Mouse (Mus musculus) hindbrain, postnatal 0 days (tissue): ENCODE measurements at regions not wholly inside any gene's neighbourhood (a gene's known extent, or its start where the extent isn't known, plus 50 kb on each side); places are given as distances from the start of the nearest gene placed in this dataset.
"Not testable (repeated sequence)": the region's sequence is repeated elsewhere in the genome, so short reads cannot be mapped to it uniquely, and the experiment has no call there.

Experiments
- ATAC-seq: fragments of 200-750 bp; cut with Nextera tagmentation; 2 replicates; pipeline ENCODE4 v1.8.0; 2017; ENCODE audit warnings: mild to moderate bottlenecking, moderate TSS enrichment, moderate library complexity
- DNase-seq: peaks from one replicate; pipeline ENCODE4 v3.0.0-alpha.2; 2015; ENCODE audit warnings: low spot score
- H3K27ac ChIP-seq: fragments of 300-500 bp; sonication (generic); 2 replicates; pipeline ENCODE4 v1.5.1; 2014; ENCODE audit warnings: mild to moderate bottlenecking
- H3K27me3 ChIP-seq: fragments of 300-500 bp; sonication (generic); 2 replicates; pipeline ENCODE4 v1.6.1; 2014; ENCODE audit warnings: low read length, mixed read lengths; ENCODE audit not compliant: insufficient read depth
- H3K36me3 ChIP-seq: fragments of 300-500 bp; sonication (generic); 2 replicates; pipeline ENCODE4 v1.6.1; 2014; ENCODE audit warnings: low read length, mixed read lengths; ENCODE audit not compliant: insufficient read depth
- H3K4me1 ChIP-seq: fragments of 300-500 bp; sonication (generic); 2 replicates; pipeline ENCODE4 v1.6.1; 2014; ENCODE audit warnings: antibody characterized with exemption, low read length, mixed read lengths; ENCODE audit not compliant: insufficient read depth
- H3K4me2 ChIP-seq: fragments of 300-500 bp; sonication (generic); 2 replicates; pipeline ENCODE4 v1.6.1; 2014; ENCODE audit warnings: low read depth, mild to moderate bottlenecking, low read length, moderate library complexity, mixed read lengths
- H3K4me3 ChIP-seq: fragments of 300-500 bp; sonication (generic); 2 replicates; pipeline ENCODE4 v1.5.1; 2014; ENCODE audit warnings: low read length
- H3K9ac ChIP-seq: fragments of 300-500 bp; sonication (generic); replicated peaks from 2 replicates; pipeline ENCODE4 v1.6.1; 2014; ENCODE audit warnings: mild to moderate bottlenecking, low read length, moderate library complexity, mixed read lengths
- H3K9me3 ChIP-seq: fragments of 300-500 bp; sonication (generic); 2 replicates; pipeline ENCODE4 v1.6.1; 2016; ENCODE audit warnings: low read length, mixed read lengths
- CTCF ChIP-seq: IDR thresholded peaks from 2 replicates; pipeline ENCODE4 v1.5.1; 2016; ENCODE audit warnings: antibody characterized with exemption, control low read depth, low read depth
- WGBS: fragments of 180-500 bp; shearing (Covaris S2); extraction: QIAGEN DNeasy Blood & Tissue Kit; methylation state at CpG from one replicate; pipeline ENCODE4 v1.1.7; 2014; 5-methylcytosine and 5-hydroxymethylcytosine counted together

DNA sequence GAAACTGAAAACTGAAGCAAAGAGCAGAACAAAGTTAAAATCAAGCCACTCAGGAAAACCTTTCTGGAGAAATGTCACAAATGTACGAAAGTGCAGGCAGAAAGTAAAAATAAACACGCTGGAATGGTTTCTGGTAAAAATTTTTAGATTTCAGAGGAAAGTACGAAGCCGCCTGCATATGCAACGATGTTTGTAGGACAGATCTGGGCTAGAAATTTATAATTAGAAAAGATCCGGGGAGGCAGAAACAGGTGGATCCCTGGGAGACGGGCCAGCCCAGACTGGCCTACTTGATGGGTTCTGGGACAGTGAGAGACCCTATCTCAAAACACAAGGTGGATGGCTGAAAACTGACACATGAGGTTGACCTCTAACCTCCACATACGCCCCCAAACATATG is 73.5 kb downstream of the Tomm20 start:
- WGBS, result 89% methylated on average over 8 of the region's 8 CpGs
- Histone ChIP-seq H3K4me2 (no peak overlapping the region), H3K4me3 (no peak overlapping the region), H3K9me3 (no peaks in the 10 kb centered on the region), H3K9ac (no peak overlapping the region), H3K27ac (no peak overlapping the region), H3K4me1 (no peaks in the 10 kb centered on the region; the same call in 1 of the 2 replicates), H3K27me3 (no peaks in the 10 kb centered on the region), H3K36me3 (no peaks in the 10 kb centered on the region)
- ATAC-seq, result no peak
- no peak for TF ChIP-seq CTCF
- DNase-seq, result no peak

DNA sequence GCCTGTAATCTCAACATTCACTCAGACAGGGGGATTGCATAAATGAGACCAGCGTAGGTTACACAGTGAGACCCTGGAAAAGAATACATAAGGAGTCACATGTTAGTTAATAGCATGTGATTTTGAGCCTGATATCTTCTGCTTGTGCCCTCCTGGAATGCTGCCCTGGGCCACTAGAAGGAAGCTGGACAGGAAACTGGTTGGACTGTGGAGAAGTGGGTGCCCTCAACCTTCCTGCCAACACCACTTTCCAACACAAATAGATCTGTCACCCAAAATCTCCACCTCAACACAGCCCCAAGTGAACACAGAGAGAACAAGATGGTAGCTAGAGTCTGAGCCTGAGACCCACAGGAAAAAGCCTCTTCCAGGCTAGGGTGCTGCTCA is 76.2 kb downstream of the Tomm20 start:
- Histone ChIP-seq H3K4me3 (no peak overlapping the region), H3K27ac (no peak overlapping the region), H3K36me3 (no peaks in the 10 kb centered on the region), H3K4me1 (no peaks in the 10 kb centered on the region; the same call in 1 of the 2 replicates), H3K9me3 (no peaks in the 10 kb centered on the region), H3K4me2 (no peak overlapping the region), H3K27me3 (no peaks in the 10 kb centered on the region), H3K9ac (no peak overlapping the region)
- no peak for TF ChIP-seq CTCF
- WGBS, result 87% methylated on average over 1 of the region's 1 CpGs
- ATAC-seq (no peak), DNase-seq (no peak)

DNA sequence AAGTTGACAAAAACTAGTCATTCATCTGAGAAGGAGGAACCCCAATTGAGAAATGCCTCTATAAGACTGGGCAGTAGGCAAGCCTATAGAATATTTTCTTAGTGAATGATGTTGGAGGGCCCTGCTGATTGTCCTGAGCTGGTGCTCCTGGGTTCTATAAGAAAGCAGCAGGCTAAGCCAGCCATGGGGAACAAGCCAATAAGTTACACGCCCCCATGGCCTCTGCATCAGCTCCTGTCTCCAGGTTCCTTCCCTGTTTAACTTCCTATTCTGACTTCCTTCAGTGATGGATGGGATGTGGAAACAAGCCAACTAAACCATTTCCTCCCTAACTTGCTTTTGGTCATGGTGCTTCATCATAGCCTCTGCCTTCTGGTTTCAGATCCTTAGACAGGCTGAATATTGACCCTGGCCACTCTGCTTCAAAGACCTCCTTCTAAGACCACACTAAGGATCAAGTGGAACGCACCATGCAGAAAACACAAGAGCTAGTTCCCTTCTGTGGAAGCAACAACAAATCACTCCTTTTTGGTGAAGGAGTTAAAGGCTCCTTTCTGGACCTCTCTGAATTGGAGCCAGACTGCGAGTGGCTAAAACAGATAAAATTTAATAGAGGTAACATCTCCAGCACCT is 76.7 kb downstream of the Tomm20 start:
- Histone ChIP-seq H3K27ac (no peak overlapping the region), H3K9ac (no peak overlapping the region), H3K4me3 (no peak overlapping the region), H3K9me3 (no peaks in the 10 kb centered on the region), H3K4me1 (no peaks in the 10 kb centered on the region; the same call in 1 of the 2 replicates), H3K4me2 (no peak overlapping the region), H3K27me3 (no peaks in the 10 kb centered on the region), H3K36me3 (no peaks in the 10 kb centered on the region)
- ATAC-seq (no peak), DNase-seq (no peak)
- no peak for TF ChIP-seq CTCF
- 73% methylated on average over 3 of the region's 3 CpGs for WGBS

DNA sequence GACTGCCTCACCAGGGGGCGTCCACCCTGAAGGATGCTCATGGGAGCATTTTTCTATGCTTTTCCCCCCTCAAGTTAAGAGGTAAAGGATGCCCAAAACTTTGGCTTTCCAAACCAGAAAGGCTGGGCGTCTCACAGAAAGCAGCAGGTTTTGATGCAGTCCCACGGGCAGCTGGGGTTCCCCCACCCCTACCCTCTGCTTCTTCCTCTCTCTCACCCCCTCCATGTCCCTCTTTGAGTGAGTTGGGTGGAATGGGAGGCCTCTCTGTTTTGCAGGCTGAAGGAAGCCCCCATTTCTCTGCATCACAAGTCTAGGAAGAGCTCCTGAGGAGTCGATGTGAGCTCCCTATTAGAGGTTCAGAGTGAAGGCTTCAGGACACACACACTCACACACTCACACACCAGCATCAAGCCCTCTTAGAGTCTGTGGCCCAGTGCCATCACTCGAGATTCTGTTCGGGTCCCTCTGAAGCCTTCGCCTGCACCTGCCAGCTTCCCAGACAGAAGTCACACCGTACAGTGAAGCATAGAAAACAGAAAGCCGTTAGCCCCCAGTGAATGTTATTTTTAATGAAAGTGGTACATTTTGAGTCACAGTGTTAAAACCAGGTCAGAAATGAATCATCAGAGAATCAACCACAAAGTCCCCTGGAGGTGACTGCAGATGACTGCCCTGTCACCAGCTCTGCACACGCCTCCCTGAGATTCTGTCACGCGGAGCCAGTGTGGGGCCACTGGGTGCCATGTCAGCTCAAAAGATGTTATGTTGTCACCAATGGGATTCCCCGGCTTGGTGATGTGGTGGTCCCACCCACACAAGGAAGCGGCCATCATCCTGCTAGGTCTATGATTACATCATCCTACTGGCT is 78.3 kb downstream of the Tomm20 start:
- H3K36me3 ChIP-seq, result no peaks in the 10 kb centered on the region
- DNase-seq (no peak), ATAC-seq (no peak)
- no peak overlapping the region for H3K9ac ChIP-seq
- 77% methylated on average over 14 of the region's 14 CpGs for whole genome bisulfite sequencing
- H3K9me3 ChIP-seq, result no peaks in the 10 kb centered on the region
- no peak overlapping the region for H3K4me2 ChIP-seq
- H3K27me3 ChIP-seq, result no peaks in the 10 kb centered on the region
- H3K27ac ChIP-seq, result no peak overlapping the region
- H3K4me3 ChIP-seq, result no peak overlapping the region
- TF ChIP-seq CTCF, result no peak
- no peaks in the 10 kb centered on the region for H3K4me1 ChIP-seq

DNA sequence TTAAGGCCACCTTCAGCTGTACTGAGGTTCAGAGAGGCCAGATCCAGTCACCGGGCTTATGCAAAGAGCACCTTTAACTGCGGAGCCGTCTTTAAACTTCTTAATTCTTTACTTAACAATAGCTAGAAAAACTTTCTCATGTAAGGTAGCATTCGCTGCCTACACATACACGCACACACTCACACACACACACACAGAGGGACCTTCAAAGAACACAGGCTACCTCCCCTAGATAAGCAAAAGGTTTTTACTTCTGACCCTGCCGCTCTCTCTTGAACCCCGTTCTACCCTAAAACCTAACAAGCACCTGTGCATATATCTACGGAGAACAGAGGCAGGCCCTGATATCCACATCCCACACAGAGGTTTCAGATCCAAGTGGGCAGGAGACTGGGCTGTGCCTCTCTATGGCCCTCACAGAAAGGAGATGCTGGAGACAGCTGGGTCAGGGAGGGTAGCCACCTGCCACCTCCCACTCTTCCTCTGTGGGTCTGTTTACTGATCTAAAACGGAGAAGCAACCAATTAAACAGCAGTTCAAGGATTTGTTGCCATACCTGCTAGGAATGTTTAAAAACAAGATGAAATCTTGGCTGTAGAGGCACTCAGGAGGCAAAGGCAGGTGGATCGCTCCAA is 81.2 kb downstream of the Tomm20 start:
- ATAC-seq, result no peak
- no peak overlapping the region for H3K9ac ChIP-seq
- H3K27me3 ChIP-seq, result no peaks in the 10 kb centered on the region
- H3K9me3 ChIP-seq, result no peaks in the 10 kb centered on the region
- no peak for TF ChIP-seq CTCF
- no peak for DNase-seq
- H3K4me1 ChIP-seq, result no peaks in the 10 kb centered on the region
- WGBS, result 91% methylated on average over 10 of the region's 10 CpGs
- no peak overlapping the region for H3K27ac ChIP-seq
- H3K36me3 ChIP-seq, result no peaks in the 10 kb centered on the region
- H3K4me3 ChIP-seq, result no peak overlapping the region
- H3K4me2 ChIP-seq, result no peak overlapping the region

DNA sequence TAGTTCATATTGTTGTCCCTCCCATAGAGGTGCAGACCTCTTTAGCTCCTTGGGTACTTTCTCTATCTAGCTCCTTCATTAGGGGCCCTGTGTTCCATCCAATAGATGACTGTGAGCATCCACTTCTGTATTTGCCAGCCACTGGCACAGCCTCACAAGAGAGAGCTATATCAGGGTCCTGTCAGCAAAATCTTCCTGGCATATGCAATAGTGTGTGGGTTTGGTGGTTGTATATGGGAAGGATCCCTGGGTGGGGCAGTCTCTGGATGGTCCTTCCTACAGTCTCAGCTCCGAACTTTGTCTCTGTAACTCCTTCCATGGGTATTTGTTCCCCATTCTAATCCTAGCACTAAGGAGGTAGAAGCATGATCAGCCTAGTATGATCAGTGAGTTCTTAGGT is 82.0 kb downstream of the Tomm20 start:
- WGBS, result 91% methylated on average over 1 of the region's 1 CpGs
- not testable (repeated sequence) for H3K4me2 ChIP-seq, H3K27me3 ChIP-seq, H3K9me3 ChIP-seq, H3K4me3 ChIP-seq, ATAC-seq, H3K27ac ChIP-seq, H3K4me1 ChIP-seq, H3K36me3 ChIP-seq, H3K9ac ChIP-seq, DNase-seq
